Mouse (Mus musculus): ENCODE measurements around the gene Plscr3. TPM values are rescaled to one million over a fixed set of nuclear protein-coding genes. Genes with fewer than 3 reads are reported as not detected.
A peak's percentile ranks its signal among the peaks of the same experiment; 100 is the strongest.

Plscr3 gene
- polyA plus RNA-seq, 1 experiment from 2014 or later = 39.8 TPM

GRCm38 (mm10) chr11:69837604-69837951 lies 8.6 kb upstream of the Plscr3 start, which contains the start of gene Nlgn2:
Nlgn2 (minus strand) TSS chr11:69837784.
- H3K27me3 ChIP-seq (ENCODE audit: control insufficient read depth, insufficient read depth, low read length) = no peaks in the 10 kb centered on the region
- WGBS = 0% methylated on average over 30 of the region's 32 CpGs
- no peaks in the 10 kb centered on the region for H3K9me3 ChIP-seq (ENCODE audit: control insufficient read depth, low read length)
- peak within 1 kb of the TSS; percentile 99 for H3K4me2 ChIP-seq (replicated peaks)
- DNase-seq (ENCODE audit: low spot score) (peak; percentile 86), ATAC-seq (ENCODE audit: low FRiP score) (peak; percentile 74)
- H3K27ac ChIP-seq = peak within 1 kb of the TSS; percentile 98
- H3K4me1 ChIP-seq (replicated peaks; ENCODE audit: control insufficient read depth, insufficient read depth, low read length) = peaks cover 35% of the 10 kb centered on the region
- peak within 1 kb of the TSS; percentile 98 for H3K9ac ChIP-seq
- H3K36me3 ChIP-seq (replicated peaks; ENCODE audit: control insufficient read depth, insufficient read depth) = peaks cover 14% of the 10 kb centered on the region
- peak within 1 kb of the TSS; percentile 95 for H3K4me3 ChIP-seq (replicated peaks; ENCODE audit: low read length)

- Histone ChIP-seq H3K36me3 (replicated peaks; ENCODE audit: control insufficient read depth, insufficient read depth) (peaks cover 9% of the 10 kb centered on the region), H3K4me2 (replicated peaks) (peak within 1 kb of the TSS; percentile 99), H3K4me3 (replicated peaks; ENCODE audit: low read length) (peak within 1 kb of the TSS; percentile 95), H3K9me3 (ENCODE audit: control insufficient read depth, low read length) (no peaks in the 10 kb centered on the region), H3K9ac (peak within 1 kb of the TSS; percentile 98), H3K4me1 (replicated peaks; ENCODE audit: control insufficient read depth, insufficient read depth, low read length) (peaks cover 35% of the 10 kb centered on the region), H3K27ac (peak within 1 kb of the TSS; percentile 98), H3K27me3 (ENCODE audit: control insufficient read depth, insufficient read depth, low read length) (no peaks in the 10 kb centered on the region)
- peak; percentile 97 for DNase-seq (ENCODE audit: low spot score)
- under 1% methylated on average over 34 of the region's 34 CpGs for whole genome bisulfite sequencing
- peak; percentile 91 for ATAC-seq (ENCODE audit: low FRiP score)
Measured at GRCm38 (mm10) chr11:69837952-69838713, 8.0 kb upstream of the Plscr3 start, which contains the start of gene Tmem256. Tmem256 (plus strand) TSS chr11:69838514.

GRCm38 (mm10) chr11:69838714-69839104 lies 7.5 kb upstream of the Plscr3 start:
- Histone ChIP-seq H3K4me3 (replicated peaks; ENCODE audit: low read length) (peak overlapping the region; percentile 95), H3K9ac (peak overlapping the region; percentile 62), H3K4me1 (replicated peaks; ENCODE audit: control insufficient read depth, insufficient read depth, low read length) (peaks cover 33% of the 10 kb centered on the region), H3K27ac (peak overlapping the region; percentile 80), H3K9me3 (ENCODE audit: control insufficient read depth, low read length) (no peaks in the 10 kb centered on the region), H3K27me3 (ENCODE audit: control insufficient read depth, insufficient read depth, low read length) (no peaks in the 10 kb centered on the region), H3K4me2 (replicated peaks) (peak overlapping the region; percentile 99), H3K36me3 (replicated peaks; ENCODE audit: control insufficient read depth, insufficient read depth) (peaks cover 3% of the 10 kb centered on the region)
- WGBS = 2% methylated on average over 7 of the region's 7 CpGs
- DNase-seq (ENCODE audit: low spot score) = no peak
- ATAC-seq (ENCODE audit: low FRiP score) = no peak

GRCm38 (mm10) chr11:69846738-69847688 lies 837 bp downstream of the Plscr3 start:
- DNase-seq (ENCODE audit: low spot score) (no peak), ATAC-seq (ENCODE audit: low FRiP score) (peak; percentile 54)
- Histone ChIP-seq H3K27ac (peak overlapping the region; percentile 93), H3K9ac (peak overlapping the region; percentile 77), H3K9me3 (ENCODE audit: control insufficient read depth, low read length) (no peaks in the 10 kb centered on the region), H3K27me3 (ENCODE audit: control insufficient read depth, insufficient read depth, low read length) (no peaks in the 10 kb centered on the region), H3K4me3 (replicated peaks; ENCODE audit: low read length) (peak overlapping the region; percentile 60), H3K4me1 (replicated peaks; ENCODE audit: control insufficient read depth, insufficient read depth, low read length) (peaks cover 24% of the 10 kb centered on the region), H3K4me2 (replicated peaks) (peak overlapping the region; percentile 86), H3K36me3 (replicated peaks; ENCODE audit: control insufficient read depth, insufficient read depth) (peaks cover 40% of the 10 kb centered on the region)
- 11% methylated on average over 37 of the region's 37 CpGs for WGBS

GRCm38 (mm10) chr11:69848021-69848420 lies 1.8 kb downstream of the Plscr3 start:
- peak overlapping the region; percentile 60 for H3K4me3 ChIP-seq (replicated peaks; ENCODE audit: low read length)
- H3K9ac ChIP-seq = peak overlapping the region; percentile 77; the same call in 1 of the 2 replicates
- H3K4me2 ChIP-seq (replicated peaks) = peak overlapping the region; percentile 86
- H3K27me3 ChIP-seq (ENCODE audit: control insufficient read depth, insufficient read depth, low read length) = no peaks in the 10 kb centered on the region
- no peak overlapping the region for H3K27ac ChIP-seq
- peaks cover 40% of the 10 kb centered on the region for H3K36me3 ChIP-seq (replicated peaks; ENCODE audit: control insufficient read depth, insufficient read depth)
- ATAC-seq (ENCODE audit: low FRiP score) = no peak
- H3K4me1 ChIP-seq (replicated peaks; ENCODE audit: control insufficient read depth, insufficient read depth, low read length) = peaks cover 24% of the 10 kb centered on the region
- WGBS = 92% methylated on average over 6 of the region's 6 CpGs
- H3K9me3 ChIP-seq (ENCODE audit: control insufficient read depth, low read length) = no peaks in the 10 kb centered on the region
- DNase-seq (ENCODE audit: low spot score) = no peak

- ATAC-seq (ENCODE audit: low FRiP score) (no peak), DNase-seq (ENCODE audit: low spot score) (no peak)
- WGBS = 94% methylated on average over 9 of the region's 9 CpGs
- Histone ChIP-seq H3K4me3 (replicated peaks; ENCODE audit: low read length) (no peak overlapping the region), H3K9ac (no peak overlapping the region), H3K27ac (no peak overlapping the region), H3K4me2 (replicated peaks) (no peak overlapping the region), H3K4me1 (replicated peaks; ENCODE audit: control insufficient read depth, insufficient read depth, low read length) (peaks cover 24% of the 10 kb centered on the region), H3K36me3 (replicated peaks; ENCODE audit: control insufficient read depth, insufficient read depth) (peaks cover 40% of the 10 kb centered on the region), H3K9me3 (ENCODE audit: control insufficient read depth, low read length) (no peaks in the 10 kb centered on the region), H3K27me3 (ENCODE audit: control insufficient read depth, insufficient read depth, low read length) (no peaks in the 10 kb centered on the region)
Measured at GRCm38 (mm10) chr11:69849128-69849527, 3.0 kb downstream of the Plscr3 start.

DNA sequence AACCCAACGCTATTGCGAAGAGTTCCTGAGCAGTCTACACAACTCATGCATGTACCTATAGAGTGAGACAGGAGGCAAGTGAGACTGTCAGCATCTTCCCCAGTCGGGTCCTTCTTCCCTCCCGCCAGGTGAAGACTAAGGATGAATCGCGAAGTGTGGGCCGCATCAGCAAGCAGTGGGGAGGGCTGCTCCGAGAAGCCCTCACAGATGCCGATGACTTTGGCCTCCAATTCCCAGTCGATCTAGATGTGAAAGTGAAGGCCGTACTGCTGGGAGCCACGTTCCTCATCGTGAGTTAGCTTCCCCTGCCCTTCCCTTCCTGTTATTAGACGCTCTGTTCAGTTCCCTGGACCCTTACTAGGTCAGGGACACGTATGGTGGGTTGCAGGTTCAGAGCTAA lies 3.7 kb downstream of the Plscr3 start:
- no peak for DNase-seq (ENCODE audit: low spot score)

GRCm38 (mm10) chr11:69850754-69851153 lies 4.6 kb downstream of the Plscr3 start:
- peaks cover 18% of the 10 kb centered on the region for H3K4me1 ChIP-seq (replicated peaks; ENCODE audit: control insufficient read depth, insufficient read depth, low read length)

More for the DNA sequence above, 3.7 kb downstream of the Plscr3 start:
- peaks cover 40% of the 10 kb centered on the region for H3K36me3 ChIP-seq (replicated peaks; ENCODE audit: control insufficient read depth, insufficient read depth)
- no peak overlapping the region for H3K27ac ChIP-seq
- H3K9me3 ChIP-seq (ENCODE audit: control insufficient read depth, low read length) = no peaks in the 10 kb centered on the region
- no peak overlapping the region for H3K4me3 ChIP-seq (replicated peaks; ENCODE audit: low read length)
- no peak for ATAC-seq (ENCODE audit: low FRiP score)
- 92% methylated on average over 15 of the region's 15 CpGs for WGBS
- no peak overlapping the region for H3K9ac ChIP-seq
- H3K4me2 ChIP-seq (replicated peaks) = no peak overlapping the region
- no peaks in the 10 kb centered on the region for H3K27me3 ChIP-seq (ENCODE audit: control insufficient read depth, insufficient read depth, low read length)
- H3K4me1 ChIP-seq (replicated peaks; ENCODE audit: control insufficient read depth, insufficient read depth, low read length) = peaks cover 24% of the 10 kb centered on the region

GRCm38 (mm10) chr11:69853994-69854393 lies 7.8 kb downstream of the Plscr3 start:
- Histone ChIP-seq H3K36me3 (replicated peaks; ENCODE audit: control insufficient read depth, insufficient read depth) (peaks cover 27% of the 10 kb centered on the region), H3K4me1 (replicated peaks; ENCODE audit: control insufficient read depth, insufficient read depth, low read length) (no peaks in the 10 kb centered on the region), H3K9me3 (ENCODE audit: control insufficient read depth, low read length) (no peaks in the 10 kb centered on the region), H3K4me2 (replicated peaks) (no peak overlapping the region), H3K27ac (no peak overlapping the region), H3K9ac (no peak overlapping the region), H3K27me3 (ENCODE audit: control insufficient read depth, insufficient read depth, low read length) (peaks cover 16% of the 10 kb centered on the region), H3K4me3 (replicated peaks; ENCODE audit: low read length) (no peak overlapping the region)
- ATAC-seq (ENCODE audit: low FRiP score) (no peak), DNase-seq (ENCODE audit: low spot score) (no peak)
- 74% methylated on average over 7 of the region's 7 CpGs for WGBS

More at GRCm38 (mm10) chr11:69850754-69851153, 4.6 kb downstream of the Plscr3 start:
- no peaks in the 10 kb centered on the region for H3K27me3 ChIP-seq (ENCODE audit: control insufficient read depth, insufficient read depth, low read length)
- H3K9ac ChIP-seq = no peak overlapping the region
- H3K4me2 ChIP-seq (replicated peaks) = no peak overlapping the region
- DNase-seq (ENCODE audit: low spot score) (no peak), ATAC-seq (ENCODE audit: low FRiP score) (no peak)
- H3K27ac ChIP-seq = no peak overlapping the region
- WGBS = 73% methylated on average over 8 of the region's 8 CpGs
- H3K9me3 ChIP-seq (ENCODE audit: control insufficient read depth, low read length) = no peaks in the 10 kb centered on the region
- peaks cover 40% of the 10 kb centered on the region for H3K36me3 ChIP-seq (replicated peaks; ENCODE audit: control insufficient read depth, insufficient read depth)
- no peak overlapping the region for H3K4me3 ChIP-seq (replicated peaks; ENCODE audit: low read length)
